Mouse (Mus musculus): ENCODE results near the gene Sh2d7.
A peak's percentile ranks its signal among the peaks of the same experiment; 100 is the strongest.
"Not testable (repeated sequence)": the region's sequence is repeated elsewhere in the genome, so short reads cannot be mapped to it uniquely, and the experiment has no call there.

Gene Sh2d7

DNA sequence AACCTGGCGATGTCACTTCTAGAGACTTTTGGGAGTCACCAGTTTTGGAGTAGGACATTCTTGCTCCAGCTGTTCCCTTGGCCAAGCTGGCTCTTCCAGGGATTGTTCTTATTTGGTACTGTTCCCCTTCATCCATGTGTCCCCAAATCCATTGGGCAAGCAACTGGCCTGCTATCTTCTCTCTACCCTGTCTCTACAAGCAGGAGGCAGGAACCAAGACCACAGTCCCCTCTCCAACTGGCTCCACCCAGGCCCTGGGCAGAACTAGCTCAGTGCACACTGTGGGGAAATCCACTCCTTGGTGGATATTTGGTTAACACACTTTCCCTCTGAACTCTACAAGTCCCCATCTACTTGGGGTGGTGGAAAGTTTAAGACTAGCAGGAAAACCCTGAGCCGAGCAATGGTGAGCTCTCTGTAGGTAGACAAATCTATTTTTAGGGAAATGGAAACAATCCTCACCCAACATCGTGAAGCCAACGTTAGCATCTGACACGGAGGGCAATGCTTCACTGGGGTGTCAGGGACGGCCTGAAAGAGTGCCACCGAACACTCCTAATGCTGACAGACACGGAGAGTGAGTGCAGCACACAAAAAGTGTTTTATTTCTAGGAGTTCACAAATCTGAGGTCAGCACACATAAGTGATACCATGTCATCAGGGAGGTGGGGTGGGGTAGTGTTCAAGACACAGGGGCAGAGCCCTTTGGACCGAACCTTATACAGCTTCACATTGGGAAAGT, 5.6 kb downstream of the Sh2d7 start:
- DNase-seq (ENCODE audit: low read depth, low spot score): no peak

DNA sequence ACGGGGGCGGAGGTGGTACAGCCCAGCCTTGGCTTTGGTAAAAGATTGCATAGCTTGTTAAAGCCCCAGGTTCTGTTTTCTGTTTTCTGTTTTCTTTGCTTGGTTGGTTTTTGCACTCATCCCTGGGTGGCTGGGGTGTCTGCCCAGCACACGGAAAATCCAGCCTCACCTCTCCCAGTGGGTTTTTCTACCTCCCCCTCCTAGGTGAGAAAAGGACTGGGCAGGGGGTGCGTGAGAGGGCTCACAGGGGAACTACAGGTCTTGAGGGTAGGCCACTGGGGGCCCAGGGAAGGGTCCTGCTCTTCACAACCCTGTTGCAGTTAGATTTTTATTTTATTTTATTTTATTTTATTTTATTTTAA, 6.2 kb downstream of the Sh2d7 start:
- no peak for DNase-seq (ENCODE audit: low read depth, low spot score)

GRCm38 (mm10) chr9:54547536-54547935, 8.8 kb downstream of the Sh2d7 start:
- peak; percentile 43 for DNase-seq (ENCODE audit: low read depth, low spot score)

DNA sequence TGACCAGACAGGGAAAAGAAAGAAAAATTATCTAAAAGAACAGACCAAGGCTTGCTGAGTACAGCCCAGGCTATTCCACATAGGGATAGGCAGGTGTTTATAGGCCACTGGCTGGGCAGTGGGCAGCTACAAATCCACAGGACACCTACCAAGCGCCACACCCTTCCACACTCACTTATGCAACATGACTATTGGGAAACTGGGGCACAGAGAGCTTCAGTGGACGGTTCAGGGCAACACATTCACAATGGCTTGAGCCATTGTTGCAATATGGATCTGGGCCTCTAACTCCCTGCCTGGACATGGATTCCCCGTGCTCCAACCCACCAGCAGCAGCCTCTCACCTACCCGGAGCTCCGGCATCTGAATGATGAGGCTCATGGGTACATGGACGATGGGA, 10.6 kb downstream of the Sh2d7 start:
- DNase-seq (ENCODE audit: low read depth, low spot score): no peak

DNA sequence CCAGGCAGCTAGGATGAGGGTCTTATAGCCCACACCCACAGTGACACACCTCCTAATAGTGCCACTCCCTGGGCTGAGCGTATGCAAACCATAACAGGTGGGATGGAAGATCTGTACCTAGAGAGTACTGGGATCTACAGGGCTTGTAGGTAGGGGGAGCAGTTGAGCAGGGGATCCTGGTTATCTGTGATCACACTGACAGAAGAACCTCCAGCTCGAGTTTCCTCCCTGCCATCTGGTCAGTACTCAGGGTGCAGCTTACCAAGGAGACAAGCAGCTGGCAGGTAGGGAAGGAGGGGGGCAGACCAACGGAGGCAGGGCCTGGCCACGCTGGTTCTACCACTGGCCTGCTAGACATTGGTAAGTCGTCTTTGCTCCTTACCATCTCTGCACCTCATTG, 13.6 kb downstream of the Sh2d7 start:
- no peak for DNase-seq (ENCODE audit: low read depth, low spot score)

- DNase-seq (ENCODE audit: low read depth, low spot score): no peak
Observed at GRCm38 (mm10) chr9:54555044-54555443, 16.3 kb downstream of the Sh2d7 start.

GRCm38 (mm10) chr9:54558731-54559130, 19.9 kb downstream of the Sh2d7 start:
- DNase-seq (ENCODE audit: low read depth, low spot score): no peak

DNA sequence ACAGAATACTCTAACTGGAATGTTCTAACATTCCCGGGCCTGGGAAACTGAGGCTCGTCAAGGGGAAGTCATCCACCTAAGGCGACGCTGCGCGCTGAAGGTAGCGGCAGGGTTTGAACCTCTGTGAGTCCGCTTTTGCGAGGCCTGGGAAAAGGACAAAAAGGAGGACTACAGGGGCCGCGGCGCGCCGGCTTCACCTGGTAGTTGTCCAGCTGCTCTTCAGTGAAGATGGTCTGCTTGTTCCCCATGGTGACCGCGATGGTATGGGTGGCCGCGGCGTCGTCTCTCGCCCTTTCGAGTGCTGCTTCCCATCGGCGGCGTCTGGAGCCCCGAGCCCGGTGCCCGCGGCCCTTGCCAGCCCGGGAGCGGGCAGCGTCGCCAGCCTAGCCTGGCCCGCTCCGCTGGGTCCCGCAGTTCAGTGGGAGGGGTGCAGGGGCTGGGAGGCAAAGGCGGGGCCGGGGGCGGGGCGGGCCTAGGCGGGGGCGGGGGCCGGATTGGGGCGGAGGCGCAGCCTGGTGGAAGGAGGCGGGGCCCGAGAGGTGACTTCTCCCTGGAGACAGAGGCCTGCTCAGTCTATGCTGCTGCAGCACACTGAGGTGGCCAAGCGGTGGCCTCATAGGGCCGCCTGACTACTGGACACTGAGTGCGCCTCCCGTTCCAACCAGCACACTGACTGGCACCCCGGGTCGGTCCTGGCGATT, 21.1 kb downstream of the Sh2d7 start, which contains the start of gene Cib2:
Gene Cib2, minus strand, starts transcription at position 448 of the 701 bp plus-strand sequence.
- peak; percentile 56 for DNase-seq (ENCODE audit: low read depth, low spot score)

DNA sequence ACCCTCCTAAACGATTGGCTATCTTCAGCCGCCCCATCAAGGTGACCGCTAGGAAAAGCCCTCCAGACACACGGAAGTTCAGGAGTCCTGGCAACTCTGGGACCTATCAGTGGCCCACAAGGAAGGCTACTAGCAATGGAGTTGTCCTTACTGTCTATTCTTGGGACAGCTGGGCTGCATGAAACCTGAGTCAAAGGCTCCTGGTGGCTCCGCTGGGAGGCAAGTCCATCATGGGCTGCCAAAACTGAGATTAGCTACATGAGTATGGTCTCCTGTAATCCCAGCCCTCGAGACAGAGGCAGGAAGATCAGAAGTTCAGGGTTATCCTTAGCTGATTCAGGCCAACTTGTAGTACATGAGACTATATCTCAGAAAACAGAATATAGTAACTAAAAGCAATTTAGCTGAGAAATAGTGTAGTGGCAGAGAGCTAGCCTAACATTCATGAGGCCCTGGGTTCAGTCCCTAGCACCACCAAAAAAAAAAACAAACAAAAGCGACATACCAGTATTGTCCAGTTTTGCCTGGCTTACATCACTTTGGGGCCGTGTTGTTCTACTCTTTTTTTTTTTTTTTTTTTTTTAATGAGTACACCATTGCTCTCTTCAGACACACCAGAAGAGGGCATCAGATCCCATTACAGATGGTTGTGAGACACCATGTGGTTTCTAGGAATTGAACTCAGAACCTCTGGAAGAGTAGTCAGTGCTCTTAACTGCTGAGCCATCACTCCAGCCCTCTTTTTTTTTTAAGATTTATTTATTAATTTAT, 22.2 kb downstream of the Sh2d7 start:
- no peak for DNase-seq (ENCODE audit: low read depth, low spot score)

DNA sequence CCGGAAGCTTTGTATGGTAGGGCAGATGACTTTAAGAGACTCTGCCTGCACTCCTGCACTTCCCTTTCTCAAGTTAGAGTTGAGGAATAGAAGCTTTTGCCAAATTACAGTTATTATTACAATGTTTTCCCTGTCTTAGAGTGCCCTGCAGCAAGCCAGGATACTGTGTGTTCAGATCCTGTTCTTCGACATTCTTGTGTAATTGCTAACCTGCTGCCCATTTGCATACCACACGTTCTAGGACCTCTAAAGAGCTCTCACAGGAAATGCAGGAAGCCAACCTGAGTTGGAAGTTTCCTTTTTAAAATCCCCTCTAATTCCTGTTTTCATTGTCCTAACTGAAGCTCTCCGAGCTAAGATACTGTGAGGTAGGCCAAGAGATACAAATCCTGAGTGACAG, 28.2 kb downstream of the Sh2d7 start:
- no peak for DNase-seq (ENCODE audit: low read depth, low spot score)

GRCm38 (mm10) chr9:54568732-54569131, 29.9 kb downstream of the Sh2d7 start:
- DNase-seq (ENCODE audit: low read depth, low spot score): no peak

DNA sequence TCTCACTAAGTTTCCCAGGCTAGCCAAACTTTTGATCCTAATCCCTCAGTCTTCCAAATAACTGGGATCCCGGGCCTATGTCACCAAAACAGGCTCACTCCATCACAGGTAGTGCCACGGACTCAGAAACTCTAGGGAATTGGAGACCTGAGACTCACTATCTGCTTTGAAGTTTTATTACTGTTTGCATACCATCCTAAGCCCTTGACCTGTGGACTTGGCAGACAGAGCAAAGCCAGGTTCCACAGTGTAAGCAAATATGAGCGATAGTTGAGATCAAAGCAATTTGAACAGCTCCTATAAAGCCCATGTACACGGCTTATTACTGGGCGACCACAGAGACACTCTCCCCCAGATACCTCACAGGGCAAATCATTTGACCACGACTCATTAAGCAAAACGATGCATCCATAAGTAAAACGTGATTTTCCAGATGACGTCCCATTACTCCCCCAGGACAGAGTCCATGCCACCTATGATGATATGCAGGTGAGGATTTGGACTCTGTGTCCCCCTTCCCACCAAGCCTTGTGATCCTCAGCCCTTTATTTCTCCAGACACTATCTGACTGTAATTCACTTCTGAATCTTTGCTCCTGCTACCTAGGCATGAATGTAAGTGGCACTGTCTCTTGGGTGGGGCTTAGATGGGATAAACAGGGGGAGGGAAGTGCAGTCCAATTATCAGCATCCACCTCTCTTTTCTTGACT, 32.5 kb downstream of the Sh2d7 start:
- no peak for DNase-seq (ENCODE audit: low read depth, low spot score)

GRCm38 (mm10) chr9:54583712-54584111, 44.9 kb downstream of the Sh2d7 start:
- no peak for DNase-seq (ENCODE audit: low read depth, low spot score)

- not testable (repeated sequence) for DNase-seq (ENCODE audit: low read depth, low spot score)
Observed at GRCm38 (mm10) chr9:54584127-54584526, 45.3 kb downstream of the Sh2d7 start.

GRCm38 (mm10) chr9:54585839-54586198, 47.0 kb downstream of the Sh2d7 start:
- no peak for DNase-seq (ENCODE audit: low read depth, low spot score)

GRCm38 (mm10) chr9:54586199-54587061, 47.6 kb downstream of the Sh2d7 start, which contains the start of gene Idh3a:
Gene Idh3a, plus strand, starts transcription at chr9:54586334.
- peak; percentile 96 for DNase-seq (ENCODE audit: low read depth, low spot score)

DNA sequence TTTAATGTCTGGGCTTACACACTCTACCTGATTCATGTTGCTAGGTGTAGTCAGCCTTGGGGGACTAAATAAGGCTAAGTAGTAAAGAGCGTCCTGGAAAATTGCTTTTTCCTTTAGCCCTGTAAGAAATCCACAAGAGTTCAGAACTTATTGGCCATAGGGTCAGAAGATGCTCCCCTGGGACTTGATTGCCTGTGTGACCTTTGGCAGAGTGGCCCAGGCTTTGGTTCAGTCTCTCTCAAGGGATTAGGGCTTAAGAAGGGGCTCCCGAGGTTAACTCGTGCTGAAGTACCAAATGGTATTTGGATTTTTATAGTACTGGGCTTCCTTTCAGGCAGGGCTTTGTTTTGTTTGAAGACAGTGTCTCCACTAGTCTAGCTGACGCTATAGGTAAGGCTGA, 49.1 kb downstream of the Sh2d7 start:
- DNase-seq (ENCODE audit: low read depth, low spot score): no peak

- DNase-seq (ENCODE audit: low read depth, low spot score): not testable (repeated sequence)
Observed at GRCm38 (mm10) chr9:54593652-54594051, 54.9 kb downstream of the Sh2d7 start.
